In the genomic region with DNA sequence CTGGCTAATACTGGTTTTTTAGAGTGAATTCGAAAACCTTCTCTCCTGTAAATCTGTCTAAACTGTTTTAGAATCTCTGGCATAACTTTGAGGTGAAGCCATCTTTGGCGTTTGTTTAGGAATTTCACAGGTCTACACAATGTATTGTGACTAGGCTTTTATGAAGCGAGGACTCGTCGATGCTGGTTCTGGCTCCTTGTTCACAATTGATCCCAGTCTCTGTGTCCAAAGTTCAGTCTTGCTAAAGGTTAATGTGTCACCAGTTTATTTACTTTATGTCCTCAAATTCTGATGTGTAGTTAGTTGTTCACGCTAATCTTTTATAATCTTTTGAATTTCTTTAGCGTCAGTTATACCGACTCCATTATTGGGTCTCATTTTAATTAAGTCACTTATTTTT, we compare ENCODE assay signal across 12 mouse cellular contexts.
"Had no signal": no experiment of that assay in that cellular context is flagged by ENCODE, and none has a peak within 500 bp of the region (broad histone marks: within the 10 kb centered on the region; RNA-seq: fewer than 3 reads in every experiment).

No protein-coding gene starts in this region.

- H3K4me2 ChIP-seq: midbrain, embryonic 11.5 days had no signal

- H3K27ac ChIP-seq: left cerebral cortex, adult 2 months; liver, embryonic 14.5 days had no signal

- H3K9ac ChIP-seq: liver, embryonic 14.5 days had no signal

- DNase-seq: kidney, adult 18-20 months; kidney, postnatal 14 days; layer of hippocampus, postnatal 36 days; lung, adult 2 months; lung, postnatal 14 days; lung, postnatal 4 days; midbrain, embryonic 14.5 days; thymus, adult 18-20 months; thymus, postnatal 36 days had no signal

- H3K4me3 ChIP-seq: left cerebral cortex, adult 2 months had no signal
